Mouse (Mus musculus) erythroblast, embryonic 14.5 days (primary cell): Measurements from ENCODE around the gene Runx2.

Experiments used
- GATA1 ChIP-seq: IDR thresholded peaks from 2 replicates; pipeline ENCODE4 v1.6.1; 2012; ENCODE audit warnings: low read length, inconsistent platforms, mixed read lengths
- TAL1 ChIP-seq: IDR thresholded peaks from 3 replicates; pipeline ENCODE4 v1.6.1; 2012; ENCODE audit warnings: low read length, inconsistent platforms, mixed read lengths

- TF ChIP-seq GATA1 (no peak), TAL1 (no peak)
Observed at GRCm38 (mm10) chr17:44742246-44742645, 72.4 kb downstream of the Runx2 start.
